15 mouse cellular contexts compared by ENCODE assay signal in genomic region chr6:143592490-143592889, GRCm38 (mm10).
DNase-seq lines count a peak whose midpoint lies in the region; ATAC-seq and TF ChIP-seq lines count a peak whose summit lies in the region.
"Had no signal": no experiment of that assay in that cellular context is flagged by ENCODE, and none has a peak within 500 bp of the region (broad histone marks: within the 10 kb centered on the region; RNA-seq: fewer than 3 reads in every experiment).

No protein-coding gene starts in this region.

- no peak overlapping the region for H3K27ac ChIP-seq in liver, adult 2 months (replicated peaks; ENCODE audit: insufficient read depth, low read depth, low read length)
- H3K27ac ChIP-seq in liver, embryonic 12.5 days: no peak overlapping the region
- H3K27ac ChIP-seq: forebrain, embryonic 12.5 days; limb, embryonic 12.5 days had no signal

- no peak for TF ChIP-seq POLR2A in liver, adult 2 months (IDR thresholded peaks at IDR 0.05; ENCODE audit: extremely low read depth, insufficient read depth, low read length)

- no peak for ATAC-seq in liver, embryonic 12.5 days

- H3K27me3 ChIP-seq in liver, adult 2 months (ENCODE audit: control insufficient read depth, insufficient read depth, low read length): no peaks in the 10 kb centered on the region
- no peaks in the 10 kb centered on the region for H3K27me3 ChIP-seq in liver, embryonic 12.5 days (replicated peaks)
- H3K27me3 ChIP-seq: forebrain, embryonic 12.5 days; limb, embryonic 12.5 days had no signal

- WGBS in liver, adult 2 months: 88% methylated on average over 3 of the region's 3 CpGs
- 73% methylated on average over 3 of the region's 3 CpGs for WGBS in liver, embryonic 12.5 days (ENCODE audit: insufficient replicate concordance)

- no peak overlapping the region for H3K4me2 ChIP-seq in liver, embryonic 12.5 days
- H3K4me2 ChIP-seq: forebrain, embryonic 12.5 days; heart, embryonic 11.5 days; limb, embryonic 12.5 days had no signal

- H3K9ac ChIP-seq in liver, adult 2 months (ENCODE audit: low read depth, low read length): no peak overlapping the region
- H3K9ac ChIP-seq in liver, embryonic 12.5 days: no peak overlapping the region
- H3K9ac ChIP-seq: forebrain, embryonic 12.5 days; limb, embryonic 12.5 days had no signal

- H3K79me2 ChIP-seq in liver, adult 2 months (ENCODE audit: control insufficient read depth, insufficient read depth, low read length): no peaks in the 10 kb centered on the region

- H3K9me3 ChIP-seq in liver, embryonic 12.5 days (replicated peaks): no peaks in the 10 kb centered on the region
- H3K9me3 ChIP-seq: forebrain, embryonic 12.5 days; limb, embryonic 12.5 days had no signal

- TF ChIP-seq CTCF in liver, adult 2 months (IDR thresholded peaks at IDR 0.05; ENCODE audit: low read depth, low read length): 0 out of 2 replicates have a peak, but pooled peaks have one; percentile 3

- no peaks in the 10 kb centered on the region for H3K4me1 ChIP-seq in liver, adult 2 months (ENCODE audit: control insufficient read depth, insufficient read depth, low read length)
- no peaks in the 10 kb centered on the region for H3K4me1 ChIP-seq in liver, embryonic 12.5 days
- H3K4me1 ChIP-seq: forebrain, embryonic 12.5 days; limb, embryonic 12.5 days had no signal

- H3K36me3 ChIP-seq in liver, adult 2 months (ENCODE audit: control insufficient read depth, insufficient read depth, low read length): no peaks in the 10 kb centered on the region
- H3K36me3 ChIP-seq in liver, embryonic 12.5 days: no peaks in the 10 kb centered on the region
- H3K36me3 ChIP-seq: forebrain, embryonic 12.5 days; limb, embryonic 12.5 days had no signal

- H3K4me3 ChIP-seq in liver, adult 2 months (ENCODE audit: insufficient read depth, low read depth, low read length): no peak overlapping the region
- no peak overlapping the region for H3K4me3 ChIP-seq in liver, embryonic 12.5 days
- H3K4me3 ChIP-seq: forebrain, embryonic 12.5 days; limb, embryonic 12.5 days had no signal

- peak; percentile 24 to 30 for DNase-seq in cerebellum, postnatal 10 days
- no peak for DNase-seq in cerebellum, adult 18-20 months
- DNase-seq in liver, adult 2 months (ENCODE audit: extremely low read depth, low read depth, low spot score): no peak
- peak; percentile 7 for DNase-seq in thymus, postnatal 14 days
- no peak for DNase-seq in thymus, postnatal 10 days (ENCODE audit: low spot score in 2 of 2)
- DNase-seq in right cerebral cortex, postnatal 36 days (ENCODE audit: low spot score in 2 of 2): no peak
- DNase-seq in adrenal gland, adult 18-20 months (ENCODE audit: low spot score in 2 of 2): no peak
- DNase-seq: adrenal gland, adult 8-10 months; cerebellum, postnatal 25 days; kidney, adult 18-20 months; layer of hippocampus, adult 9-11 months had no signal

Comparison
In these comparisons a context has a peak if more than half of its experiments do, and no peak if none do; other contexts are left out.
1. DNase-seq: peak in cerebellum, postnatal 10 days (2 of 2) and thymus, postnatal 14 days (single experiment); none in cerebellum, adult 18-20 months (0 of 2), liver, adult 2 months (single experiment), thymus, postnatal 10 days (0 of 2), right cerebral cortex, postnatal 36 days (0 of 2) and adrenal gland, adult 18-20 months (0 of 2).